Mouse (Mus musculus) gastrocnemius, postnatal 14 days (tissue): ENCODE results near the gene 4930404N11Rik. TPM values are rescaled to one million over a fixed set of nuclear protein-coding genes. Genes with fewer than 3 reads are reported as not detected.

ENCODE experiments used
- DNase-seq: peaks from one replicate; pipeline ENCODE4 v3.0.0; 2021; ENCODE audit warnings: mixed read lengths
- intact Hi-C: fragments of 180-260 bp; cut with DNase I; formaldehyde crosslinking; loops from one replicate; pipeline ENCODE4 v1.15.1; 2025; ENCODE audit warnings: low total_unique reads
- total RNA-seq, 2 experiments: library from RNA; stranded (reverse); gene quantifications; 2 replicates each; pipeline ENCODE4 v1.2.3; 2021

Gene 4930404N11Rik
- total RNA-seq, 2 experiments from 2014 or later, result 0.37 to 0.42 TPM

DNA sequence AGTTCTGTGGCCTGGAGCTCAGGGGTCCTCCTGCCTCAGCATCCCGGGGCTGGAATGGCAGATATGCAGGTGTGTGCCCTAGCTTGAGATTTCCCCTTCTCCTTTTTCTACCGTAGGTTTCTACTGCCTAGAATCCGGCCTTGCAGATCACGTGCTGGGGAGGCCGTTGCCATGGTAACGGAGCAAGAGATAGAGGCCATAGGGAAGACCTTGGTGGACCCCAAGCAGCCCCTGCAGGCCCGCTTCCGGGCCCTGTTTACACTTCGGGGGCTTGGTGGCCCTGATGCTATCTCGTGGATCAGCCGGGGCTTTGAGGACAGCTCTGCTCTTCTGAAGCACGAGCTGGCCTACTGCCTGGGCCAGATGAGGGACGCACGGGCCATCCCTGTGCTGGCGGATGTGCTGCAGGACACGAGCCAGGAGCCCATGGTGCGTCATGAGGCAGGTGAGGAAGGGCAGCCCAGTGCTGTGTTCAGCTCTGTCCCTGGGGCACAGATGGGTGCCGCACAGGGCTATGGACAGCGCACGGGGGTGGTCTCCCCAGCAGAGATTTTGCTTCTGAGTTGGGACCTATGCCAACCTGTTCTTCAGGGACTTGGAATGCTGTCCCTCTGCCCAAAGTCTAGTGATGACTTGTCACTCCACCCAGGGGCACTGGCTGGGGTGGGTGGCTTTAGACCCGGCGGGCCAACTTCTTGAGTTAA is 20.1 kb upstream of the 4930404N11Rik start:
- intact Hi-C loops, result loop anchor here (5.0 kb wide), 1 partner anchor 67 kb away; no protein-coding TSS in a partner anchor
- no peak for DNase-seq

GRCm38 (mm10) chr10:81384605-81384982 is 19.0 kb upstream of the 4930404N11Rik start:
- DNase-seq, result no peak
- intact Hi-C loops, result no loop called here

- DNase-seq, result peak; percentile 99
- intact Hi-C loops, result no loop called here
Observed at GRCm38 (mm10) chr10:81383802-81384604, 18.4 kb upstream of the 4930404N11Rik start, which contains the start of the genes Dohh and Gm48551. Dohh (plus strand) TSS chr10:81384428. Gm48551 (plus strand) TSS chr10:81384466.

GRCm38 (mm10) chr10:81382039-81382438 is 16.4 kb upstream of the 4930404N11Rik start:
- intact Hi-C loops, result no loop called here
- no peak for DNase-seq

DNA sequence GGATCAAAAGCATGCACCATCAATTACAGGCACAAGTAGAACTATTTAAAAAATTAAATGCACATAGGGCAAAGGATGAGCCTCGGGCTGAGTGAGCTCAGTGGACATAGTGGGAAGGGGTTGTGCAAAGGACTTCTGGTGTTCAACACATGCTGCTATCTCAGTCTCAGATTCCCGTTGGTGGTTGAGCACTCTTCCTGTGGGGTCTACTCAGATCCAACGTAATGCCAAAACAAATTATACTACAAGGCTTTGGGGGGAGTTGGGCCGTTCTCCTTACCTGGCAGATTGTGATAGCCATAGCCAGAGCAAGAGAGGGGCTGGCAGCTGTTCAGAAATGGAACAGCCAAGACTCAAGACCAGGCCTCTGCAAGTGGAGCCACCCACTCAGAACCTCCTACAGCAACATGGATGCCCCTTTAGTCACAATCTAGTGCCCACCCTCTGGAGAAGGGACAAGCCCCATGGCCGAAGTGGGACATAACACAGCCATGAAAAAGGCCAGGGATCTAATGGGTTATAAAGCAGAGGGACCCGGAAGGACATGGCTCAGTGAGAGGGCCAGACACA is 14.3 kb upstream of the 4930404N11Rik start:
- DNase-seq, result no peak
- intact Hi-C loops, result no loop called here

DNA sequence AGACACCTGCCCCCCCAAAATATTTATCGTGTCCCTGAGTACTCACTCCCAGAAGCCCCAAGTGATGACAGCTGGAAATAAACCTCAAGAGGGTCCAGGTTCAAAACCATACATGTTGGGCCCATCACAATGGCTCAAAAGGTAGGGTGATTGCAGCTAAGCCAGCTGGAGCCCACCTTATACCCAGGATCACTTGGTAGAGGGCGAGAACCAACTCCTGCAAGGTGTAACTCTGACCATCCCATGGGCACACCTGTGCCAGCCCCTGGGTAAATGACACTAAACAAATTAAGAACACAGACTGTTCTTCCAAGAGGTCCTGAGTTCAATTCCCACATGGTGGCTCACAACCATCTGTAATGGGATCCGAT is 13.6 kb upstream of the 4930404N11Rik start:
- intact Hi-C loops, result no loop called here
- no peak for DNase-seq

DNA sequence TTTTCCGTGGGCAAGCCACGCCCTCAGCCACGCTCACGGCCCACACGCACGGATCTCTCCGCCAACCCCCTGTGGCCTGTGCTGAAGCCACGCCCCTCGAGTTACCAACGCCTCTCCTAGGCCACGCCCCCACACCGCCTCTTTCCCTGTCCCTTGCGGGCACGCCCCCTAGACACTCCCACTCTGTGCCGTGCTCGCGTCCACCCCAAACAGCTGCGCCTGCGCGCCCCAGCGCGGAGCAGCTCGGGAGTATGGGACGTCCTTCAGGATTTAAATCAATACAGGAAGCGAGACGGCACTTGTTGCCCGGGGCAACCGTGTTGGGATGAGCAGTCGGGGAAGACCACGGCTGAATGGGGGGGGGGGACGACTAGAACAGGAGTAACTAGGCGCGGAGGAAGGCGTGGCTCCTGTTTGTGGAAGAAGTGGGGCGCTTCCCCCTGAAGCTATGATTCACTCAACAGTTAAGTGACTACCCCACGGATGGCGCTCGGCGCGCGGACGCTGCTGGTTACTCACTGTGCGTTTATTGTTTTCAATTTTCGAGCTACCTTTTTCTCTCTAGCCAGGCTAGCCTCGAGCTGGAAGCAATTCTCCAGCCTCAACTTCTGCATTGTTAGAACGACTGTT is 13.1 kb upstream of the 4930404N11Rik start:
- intact Hi-C loops, result no loop called here
- DNase-seq, result peak; percentile 100

DNA sequence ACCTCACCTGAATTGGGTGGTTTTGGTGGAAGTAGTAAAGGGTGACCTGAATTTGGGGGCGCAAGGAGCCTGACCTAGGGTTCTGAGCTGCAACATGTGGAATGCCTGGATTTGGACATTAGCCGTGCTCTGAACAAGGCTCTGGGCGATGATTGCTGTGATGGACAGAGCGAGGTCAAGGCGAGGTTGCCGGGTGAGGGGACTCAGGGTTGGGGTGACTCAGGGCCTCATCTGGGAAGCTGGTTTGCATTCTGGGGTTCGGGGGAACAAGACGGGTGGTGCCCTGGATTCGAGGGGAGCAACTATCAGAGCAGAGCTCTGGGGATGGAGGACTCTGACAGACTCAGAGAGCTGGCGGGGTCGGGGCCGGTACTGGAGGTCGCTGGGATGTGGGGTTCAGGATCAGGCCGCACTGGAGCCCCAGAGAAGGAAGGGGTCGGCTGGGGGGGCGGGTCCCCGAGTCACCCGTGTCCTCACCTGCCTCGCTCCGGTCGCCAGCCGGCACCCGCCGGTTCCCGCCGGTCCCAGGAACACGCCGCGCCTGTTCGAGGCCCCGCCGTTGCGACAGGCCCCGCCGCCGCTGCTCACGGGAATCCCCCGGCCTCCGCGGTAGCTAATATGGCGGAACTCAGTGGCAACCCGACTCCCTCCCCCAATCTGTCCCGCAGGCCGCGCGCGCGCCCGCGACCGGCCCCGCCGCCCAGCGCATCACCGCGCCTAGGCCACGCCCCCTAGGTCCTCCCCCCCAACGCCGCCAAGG is 12.4 kb upstream of the 4930404N11Rik start, which contains the start of gene Fzr1:
Fzr1 (minus strand) TSS at position 724 of the 760 bp plus-strand sequence.
- intact Hi-C loops, result no loop called here
- DNase-seq, result no peak

- no peak for DNase-seq
- intact Hi-C loops, result no loop called here
Observed at GRCm38 (mm10) chr10:81377362-81377664, 11.7 kb upstream of the 4930404N11Rik start.

- intact Hi-C loops, result no loop called here
- no peak for DNase-seq
Observed at GRCm38 (mm10) chr10:81376561-81377361, 11.1 kb upstream of the 4930404N11Rik start.

DNA sequence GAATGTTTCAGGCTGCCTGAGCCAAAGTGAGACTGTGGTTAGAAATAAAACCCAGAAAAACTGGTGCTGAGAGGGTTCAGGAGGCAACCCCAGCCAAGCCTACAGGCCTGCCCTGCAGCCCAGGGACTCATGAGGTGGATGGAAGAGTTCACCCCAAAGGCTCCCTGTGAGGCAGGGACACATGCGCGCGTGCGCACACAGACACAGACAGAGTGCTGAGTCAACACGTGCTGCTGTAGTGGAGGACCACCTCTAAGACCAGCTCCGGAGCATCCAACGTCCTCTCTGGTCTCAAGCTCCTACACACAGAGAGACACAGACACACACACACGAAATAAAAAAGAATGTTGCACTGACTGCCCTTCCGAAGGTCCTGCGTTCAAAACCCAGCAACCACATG is 9.7 kb upstream of the 4930404N11Rik start:
- no peak for DNase-seq

DNA sequence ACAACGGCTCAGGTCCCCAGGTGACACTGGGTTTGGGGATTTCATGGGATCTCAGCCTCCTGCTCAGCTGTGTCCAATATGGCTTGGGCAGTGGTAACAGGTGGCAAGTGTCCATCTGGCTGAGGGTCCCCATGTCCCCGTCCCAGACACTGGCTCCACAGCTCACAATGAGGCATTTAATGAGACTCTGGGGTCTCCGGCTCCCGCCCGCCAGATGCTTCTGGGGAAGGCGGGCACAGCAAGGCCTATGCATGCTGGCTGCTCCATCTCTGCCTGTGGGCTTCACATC is 1.5 kb upstream of the 4930404N11Rik start:
- intact Hi-C loops, result no loop called here
- no peak for DNase-seq

More for the DNA sequence above, 9.7 kb upstream of the 4930404N11Rik start:
- intact Hi-C loops, result no loop called here

DNA sequence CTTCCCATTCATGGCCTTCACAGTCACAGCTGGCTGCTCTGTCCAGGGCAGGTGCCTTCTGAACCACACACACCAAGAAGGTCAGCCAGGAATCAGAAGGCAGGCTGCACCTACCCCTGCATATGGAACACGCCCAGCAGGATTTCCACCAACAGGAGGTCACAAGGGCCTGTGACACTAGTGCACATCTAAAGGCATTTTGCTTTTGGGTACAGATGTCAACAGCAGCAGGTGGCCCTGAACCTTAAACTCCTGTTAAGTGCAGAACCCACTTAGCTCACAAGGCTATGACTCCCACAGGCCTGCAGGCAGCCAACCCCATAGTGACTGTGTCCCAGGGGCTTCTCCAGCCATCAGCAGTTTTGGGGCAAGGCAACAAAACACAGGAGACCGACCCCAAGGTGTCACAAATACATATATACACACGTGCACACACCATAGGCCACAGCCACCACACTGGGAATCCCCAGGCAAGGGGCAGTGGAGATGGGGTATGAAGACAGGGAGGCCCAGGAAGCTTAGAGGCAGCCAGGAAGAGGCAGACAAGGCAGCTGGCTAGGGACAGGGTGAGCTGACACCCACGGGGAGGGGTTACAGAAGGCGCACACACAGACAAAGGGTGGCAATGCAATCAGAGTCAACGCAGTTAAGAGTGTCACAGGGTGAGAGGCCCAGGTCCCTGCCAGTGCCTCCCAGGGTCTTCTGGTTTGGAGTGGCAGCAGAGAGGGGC is 1.0 kb upstream of the 4930404N11Rik start:
- intact Hi-C loops, result no loop called here
- no peak for DNase-seq

- intact Hi-C loops, result no loop called here
- DNase-seq, result no peak
Observed at GRCm38 (mm10) chr10:81365073-81365472, 543 bp downstream of the 4930404N11Rik start.

GRCm38 (mm10) chr10:81364666-81365065 is 950 bp downstream of the 4930404N11Rik start:
- peak; percentile 50 for DNase-seq

DNA sequence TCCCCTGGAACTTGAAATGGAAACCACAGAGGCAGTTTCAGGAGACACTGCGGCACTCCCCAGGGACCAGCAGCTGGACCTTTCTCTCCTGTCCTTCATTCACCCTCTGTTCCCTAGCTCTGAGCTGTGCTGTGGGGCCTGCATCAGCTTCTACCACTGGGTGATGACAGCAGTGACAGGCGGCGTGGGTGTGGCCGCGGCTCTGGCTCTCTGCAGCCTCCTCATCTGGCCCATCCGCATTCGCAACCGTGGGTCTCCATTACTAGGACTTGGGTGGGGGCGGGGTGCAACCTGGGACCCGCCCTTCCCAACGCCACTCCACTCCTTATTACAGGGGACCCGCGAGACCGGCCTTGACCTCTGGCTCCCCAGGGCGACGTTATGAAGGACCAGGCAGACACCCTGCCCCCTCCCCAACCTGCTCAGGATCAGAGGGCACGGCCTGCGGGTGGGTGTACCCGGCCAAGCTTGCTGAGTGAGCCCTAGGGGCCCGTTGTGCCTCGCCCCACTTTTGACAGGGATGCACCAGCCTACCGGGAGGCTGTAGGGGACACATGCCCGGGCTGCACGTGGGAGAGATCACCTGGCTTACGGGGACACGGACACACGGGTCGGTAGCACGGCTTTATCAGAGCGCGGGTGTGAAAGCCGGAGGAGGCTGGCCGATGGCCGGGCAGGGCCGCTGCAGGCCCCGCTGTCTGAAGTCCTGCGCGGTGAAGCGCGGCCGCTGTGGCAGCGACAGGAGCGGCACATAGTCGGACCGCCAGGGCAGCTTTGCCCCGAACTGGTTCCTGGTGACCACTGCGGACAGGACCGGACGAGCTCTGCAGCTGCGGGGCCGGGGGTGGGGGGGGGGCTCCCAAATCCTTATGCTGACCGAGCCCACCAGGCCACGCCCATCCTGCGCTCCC is 1.9 kb downstream of the 4930404N11Rik start:
- intact Hi-C loops, result no loop called here
- DNase-seq, result no peak

More at GRCm38 (mm10) chr10:81364666-81365065, 950 bp downstream of the 4930404N11Rik start:
- intact Hi-C loops, result no loop called here

DNA sequence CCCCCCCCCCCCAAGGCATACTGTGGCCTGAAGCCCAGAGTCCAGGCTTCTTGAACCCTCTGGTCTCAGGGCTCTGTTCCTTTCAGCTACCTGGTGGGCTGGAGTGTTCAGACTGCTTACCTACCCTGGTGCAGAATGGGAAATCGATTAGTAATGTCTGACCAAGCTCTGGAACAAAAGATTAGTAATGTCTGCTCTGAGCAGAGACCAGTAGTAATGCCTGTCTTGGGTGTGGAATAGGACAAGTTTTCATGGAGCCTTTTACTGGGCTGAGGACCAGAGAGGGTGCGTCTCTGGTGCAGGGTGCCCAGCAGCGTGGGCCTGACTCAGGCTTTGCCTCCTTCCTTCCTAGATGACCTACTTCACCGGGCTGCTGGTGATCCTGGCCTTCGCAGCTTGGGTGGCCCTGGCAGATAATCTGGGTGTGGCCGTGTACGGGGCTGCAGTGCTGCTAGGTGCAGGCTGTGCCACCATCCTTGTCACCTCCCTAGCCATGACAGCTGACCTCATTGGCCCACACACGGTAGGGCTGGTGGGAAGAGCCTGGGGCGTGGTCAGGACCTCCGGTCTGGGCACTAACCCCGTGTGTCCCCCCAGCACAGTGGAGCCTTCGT is 3.2 kb downstream of the 4930404N11Rik start:
- no peak for DNase-seq
- intact Hi-C loops, result no loop called here
